Mouse (Mus musculus) left cerebral cortex, postnatal 14 days (tissue): ENCODE data around the gene Cmss1. TPM values are rescaled to one million over a fixed set of nuclear protein-coding genes. Genes with fewer than 3 reads are reported as not detected.

Source experiments
- DNase-seq, 2 experiments: peaks; one replicate each; pipeline ENCODE4 v3.0.0; 2021 to 2022; ENCODE audit warnings: low spot score in 2 of 2, mixed read lengths in 1 of 2
- intact Hi-C: fragments of 180-260 bp; cut with DNase I; formaldehyde crosslinking; loops from one replicate; pipeline ENCODE4 v1.15.1; 2025
- total RNA-seq, 2 experiments: library from RNA; stranded (reverse); gene quantifications; 2 replicates each; pipeline ENCODE4 v1.2.3; 2021

Cmss1 gene
- total RNA-seq, 2 experiments from 2014 or later, result 14.2 to 17.0 TPM

DNA sequence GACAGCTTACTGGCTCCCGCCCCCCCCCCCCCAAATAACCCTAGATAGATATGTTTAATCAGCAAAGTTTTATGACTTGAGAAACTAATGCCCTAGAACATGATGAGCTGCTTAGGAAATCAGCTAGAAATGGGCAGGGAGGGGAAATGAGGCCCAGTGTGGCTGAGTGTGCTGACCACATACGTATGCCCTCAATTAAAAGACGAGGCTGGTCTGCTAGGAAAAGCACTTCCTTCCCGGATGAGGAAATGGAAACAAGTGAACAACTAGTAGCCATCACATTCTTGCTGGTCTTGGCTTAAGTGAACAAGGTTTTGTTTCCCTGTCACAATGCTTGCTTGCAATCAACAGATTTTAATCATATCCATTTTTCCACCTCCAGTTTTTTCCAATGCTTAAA is 76.1 kb downstream of the Cmss1 start:
- intact Hi-C loops, result no loop called here
- no peak for DNase-seq

DNA sequence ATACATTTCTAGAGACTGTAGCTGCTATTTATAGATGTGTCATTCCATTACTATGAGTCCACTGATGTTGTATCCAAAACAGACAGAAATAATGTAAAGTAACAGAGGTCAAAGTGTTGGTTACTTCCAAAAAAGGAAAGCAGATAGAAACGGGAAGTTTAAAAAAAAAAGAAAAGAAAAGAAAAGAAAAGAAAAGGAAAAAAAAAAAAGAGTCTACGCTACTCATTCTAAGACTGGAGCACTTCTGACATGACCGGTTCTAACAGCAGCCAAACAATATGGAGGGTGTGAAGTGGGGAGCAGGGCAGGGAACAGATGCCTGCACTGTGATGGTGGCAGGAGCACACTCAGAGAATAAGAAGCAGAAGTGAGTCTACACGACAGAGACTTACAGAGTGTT is 78.2 kb downstream of the Cmss1 start:
- intact Hi-C loops, result no loop called here
- DNase-seq, result no peak

DNA sequence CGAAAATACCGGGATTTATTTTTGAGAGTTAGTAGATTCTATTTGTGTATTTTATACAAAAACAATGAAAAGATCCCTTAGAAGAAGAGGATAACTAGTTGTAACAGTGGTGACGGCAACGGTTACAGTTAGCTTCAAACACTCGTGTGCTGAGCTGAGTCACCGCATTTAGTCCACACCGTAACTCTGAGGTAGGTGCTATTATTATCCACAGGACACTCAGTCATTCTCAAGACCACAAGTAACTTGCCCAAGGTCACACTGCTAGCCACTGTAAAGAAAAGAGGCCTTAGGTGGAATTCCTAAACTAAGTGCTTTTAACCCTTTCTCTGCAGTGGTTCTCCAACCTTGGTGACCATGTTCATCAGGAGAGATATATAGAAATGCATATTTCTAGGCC is 79.8 kb downstream of the Cmss1 start:
- DNase-seq, result no peak

DNA sequence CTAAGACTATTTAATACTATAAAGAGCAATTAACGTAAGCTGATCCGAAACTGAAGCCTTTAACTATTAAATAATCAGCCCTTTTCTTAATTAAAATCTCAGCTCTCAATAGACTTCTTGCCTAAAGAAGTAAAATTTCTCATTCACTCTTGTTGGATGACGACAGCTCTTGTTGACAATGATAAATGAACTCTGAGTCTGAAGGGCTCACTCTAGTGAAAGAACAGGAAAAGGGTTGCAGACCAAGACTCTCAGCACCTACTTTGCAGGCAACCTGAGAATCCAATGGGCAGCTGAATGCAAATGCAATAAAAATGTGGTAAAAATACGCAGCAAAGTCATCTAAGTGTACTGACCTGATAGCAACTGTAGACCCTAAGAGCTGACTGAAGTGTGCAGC is 81.2 kb downstream of the Cmss1 start:
- intact Hi-C loops, result no loop called here
- DNase-seq, result no peak

More for the DNA sequence above, 79.8 kb downstream of the Cmss1 start:
- intact Hi-C loops, result no loop called here

DNA sequence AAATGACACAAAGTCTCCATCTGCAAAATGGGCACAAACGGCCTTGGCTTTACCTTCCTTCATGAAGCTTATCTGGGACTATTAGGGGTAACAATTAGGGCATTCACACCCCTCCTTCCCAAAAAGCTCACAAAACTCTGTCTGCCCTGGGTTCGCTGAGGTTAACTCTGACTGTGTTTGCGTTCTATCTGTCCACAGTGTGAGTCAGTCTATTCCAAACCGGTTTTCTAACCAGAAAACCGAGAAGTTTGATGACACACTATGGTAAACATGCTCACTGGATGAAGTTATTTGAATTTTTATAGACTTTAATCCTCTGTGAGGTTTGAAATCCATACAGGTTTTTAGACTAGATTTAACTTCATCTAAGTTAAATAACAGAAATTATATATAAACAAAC is 81.6 kb downstream of the Cmss1 start:
- no peak for DNase-seq

DNA sequence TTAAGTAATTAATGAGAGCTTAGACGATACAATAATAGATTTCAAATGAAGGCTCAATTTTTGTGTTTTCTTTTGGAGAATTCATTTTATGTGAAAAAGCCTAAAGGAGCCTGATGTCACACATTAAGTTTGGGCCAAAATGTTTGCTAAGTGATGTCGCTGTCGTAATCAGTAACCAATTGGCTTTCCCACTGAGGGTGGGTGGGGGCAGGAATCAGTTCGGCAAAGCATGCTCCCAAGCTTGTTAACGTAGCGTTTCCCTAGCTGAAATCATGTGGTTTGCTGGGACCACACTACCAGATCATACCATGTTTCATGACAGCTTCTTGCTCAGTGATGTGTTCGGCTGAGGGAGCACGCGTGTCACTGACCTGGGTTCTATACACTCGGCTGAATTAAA is 91.0 kb downstream of the Cmss1 start:
- intact Hi-C loops, result no loop called here
- DNase-seq, result no peak

More for the DNA sequence above, 81.6 kb downstream of the Cmss1 start:
- intact Hi-C loops, result no loop called here

DNA sequence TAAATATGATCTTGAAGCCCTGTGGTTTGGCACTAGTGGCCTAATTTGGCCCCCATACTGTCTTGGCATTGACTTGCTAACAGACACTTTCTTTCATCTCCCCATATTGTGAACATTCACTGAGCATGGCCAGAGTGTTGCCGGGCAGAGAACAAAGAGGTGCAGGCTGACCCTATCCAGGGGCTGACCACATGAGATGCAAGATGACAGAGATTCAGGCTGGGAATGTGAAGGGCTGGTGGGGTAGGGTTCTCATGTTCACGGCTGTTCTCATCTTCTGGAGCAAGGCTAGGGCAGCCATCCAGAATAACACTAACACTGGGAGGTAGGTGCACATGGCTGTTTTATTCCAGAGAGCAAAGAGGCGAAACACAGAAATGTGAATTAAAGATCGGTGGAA is 92.3 kb downstream of the Cmss1 start:
- no peak for DNase-seq
- intact Hi-C loops, result no loop called here

DNA sequence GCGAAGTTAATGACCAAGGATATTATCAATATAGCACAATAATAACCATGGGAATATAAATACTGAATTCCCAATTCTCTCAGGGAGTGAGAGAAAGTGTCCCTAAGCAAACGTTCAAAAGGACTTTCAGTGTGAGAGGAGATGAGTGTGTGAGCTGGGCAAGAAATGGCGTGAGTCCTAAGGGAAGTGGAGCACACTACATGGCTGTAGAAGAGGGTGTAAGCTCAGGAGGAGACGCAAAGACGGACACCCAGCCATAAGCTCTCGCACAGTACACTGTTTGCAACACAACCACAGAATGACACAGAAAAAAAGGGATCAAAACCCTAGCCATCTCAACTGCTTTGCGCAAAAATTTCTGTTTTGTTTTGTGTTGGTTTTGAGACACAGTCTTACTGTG is 93.1 kb downstream of the Cmss1 start:
- DNase-seq, result no peak
- intact Hi-C loops, result no loop called here

DNA sequence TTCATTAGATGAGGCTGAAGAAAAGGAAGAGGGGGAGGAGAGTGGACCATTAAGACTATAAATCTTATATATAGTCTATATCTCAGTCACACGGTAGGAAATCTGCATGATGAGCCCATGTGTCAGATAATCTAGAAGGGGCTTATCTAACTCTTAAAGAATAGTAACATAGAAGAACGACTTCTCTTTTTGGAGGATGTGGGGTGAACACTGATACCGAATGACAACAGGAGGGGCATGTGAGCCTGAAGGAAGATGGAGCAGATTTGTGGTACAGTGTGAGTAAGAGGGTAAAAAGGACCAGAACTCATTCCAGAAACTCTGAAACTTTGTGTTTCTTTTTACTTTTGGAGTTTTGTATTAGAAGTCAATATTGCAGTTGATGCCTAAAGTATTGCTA is 97.6 kb downstream of the Cmss1 start:
- intact Hi-C loops, result no loop called here
- DNase-seq, result no peak

DNA sequence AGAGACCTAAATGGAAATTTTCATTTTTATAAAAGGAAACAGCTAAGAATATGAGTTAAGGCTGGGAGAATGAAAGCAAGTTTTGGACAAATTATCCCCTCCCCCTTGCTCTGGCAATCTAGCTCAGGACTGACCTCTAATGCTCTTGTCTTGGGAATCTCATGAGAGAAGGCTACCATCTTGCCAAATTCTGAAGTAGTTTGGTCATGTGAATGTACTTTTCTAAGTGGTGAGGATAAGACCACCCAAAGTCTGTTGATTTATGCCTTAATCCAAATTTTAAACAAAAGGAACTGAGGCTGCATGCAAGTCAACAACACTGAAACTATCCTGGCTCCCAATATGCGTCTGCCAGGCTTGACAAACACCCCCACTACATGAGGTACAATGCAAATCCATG is 98.3 kb downstream of the Cmss1 start:
- DNase-seq, result no peak
- intact Hi-C loops, result no loop called here

DNA sequence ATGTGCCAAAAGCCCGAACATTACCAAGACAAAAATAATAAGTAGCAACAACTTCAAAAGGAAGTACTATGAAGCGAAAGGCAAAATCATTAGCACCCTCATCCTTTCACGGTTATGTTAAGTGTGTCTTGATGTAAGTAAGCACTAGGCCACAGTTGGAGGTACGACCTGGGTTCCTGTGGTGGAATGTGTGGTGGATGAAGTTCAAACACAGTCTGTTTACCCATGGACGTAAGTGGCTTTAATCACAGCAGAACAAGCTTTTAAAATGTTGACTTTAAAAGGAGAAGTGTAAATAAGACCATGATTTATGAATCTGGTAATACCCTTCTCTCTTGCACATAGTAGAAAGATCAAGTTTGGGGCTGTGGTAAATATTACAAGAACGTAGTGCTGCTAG is 100.5 kb downstream of the Cmss1 start:
- DNase-seq, result no peak
- intact Hi-C loops, result no loop called here

DNA sequence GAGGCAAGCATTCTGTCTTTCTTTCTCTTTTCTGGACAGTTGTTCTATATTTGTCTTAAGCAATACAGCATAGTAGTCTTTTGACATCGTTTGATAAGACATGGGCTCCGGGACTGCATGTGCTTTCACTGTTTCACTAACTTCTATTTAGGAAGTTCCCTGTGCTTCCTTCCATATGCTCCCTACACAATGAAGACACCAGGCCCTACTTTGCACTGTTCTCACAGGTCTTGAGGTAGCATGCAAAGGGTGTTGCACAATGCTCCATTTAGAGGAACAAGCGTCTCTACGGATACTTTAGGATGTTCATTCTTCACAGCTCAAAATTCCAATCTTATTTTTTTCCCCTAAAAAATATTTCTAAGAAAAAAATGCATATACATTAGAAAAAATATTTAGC is 101.9 kb downstream of the Cmss1 start:
- intact Hi-C loops, result no loop called here
- DNase-seq, result no peak

DNA sequence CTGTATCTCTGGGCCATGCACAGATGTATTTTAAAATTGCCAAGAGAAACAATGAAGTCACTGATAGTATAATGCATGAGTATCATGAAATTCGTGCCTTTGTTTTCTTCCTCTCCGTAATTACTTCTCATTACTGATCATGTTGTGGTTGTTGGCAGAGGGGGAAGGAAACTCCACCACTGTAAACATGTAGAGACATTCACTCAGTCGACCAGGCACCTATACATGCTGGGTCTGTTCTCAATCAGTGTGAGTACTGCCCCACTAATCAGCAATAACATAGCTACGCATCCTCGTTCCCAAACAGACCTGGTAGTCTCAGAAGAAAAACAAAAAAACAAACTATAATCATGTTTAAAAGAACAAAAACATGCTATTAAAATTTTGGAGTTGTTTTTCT is 103.9 kb downstream of the Cmss1 start:
- intact Hi-C loops, result no loop called here
- no peak for DNase-seq

DNA sequence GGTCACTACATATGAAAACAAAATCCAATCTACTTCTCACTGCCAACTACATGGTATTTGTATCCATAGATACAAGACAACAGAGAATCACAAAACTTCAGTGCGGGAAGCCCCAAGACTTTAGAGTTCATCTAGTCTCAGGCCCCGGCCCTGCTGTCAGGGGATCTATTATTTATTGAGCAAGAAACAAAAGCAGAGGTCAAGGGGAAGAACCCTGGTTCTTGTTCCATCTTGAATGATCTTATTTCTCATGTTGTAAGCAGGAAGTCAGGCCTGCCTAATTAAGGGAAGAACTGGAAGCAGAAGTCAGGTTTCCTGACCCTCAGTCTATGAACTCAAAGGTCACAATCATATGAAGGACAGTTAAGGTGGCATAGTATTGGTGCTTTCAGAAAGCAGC is 104.4 kb downstream of the Cmss1 start:
- intact Hi-C loops, result no loop called here
- DNase-seq, result no peak

DNA sequence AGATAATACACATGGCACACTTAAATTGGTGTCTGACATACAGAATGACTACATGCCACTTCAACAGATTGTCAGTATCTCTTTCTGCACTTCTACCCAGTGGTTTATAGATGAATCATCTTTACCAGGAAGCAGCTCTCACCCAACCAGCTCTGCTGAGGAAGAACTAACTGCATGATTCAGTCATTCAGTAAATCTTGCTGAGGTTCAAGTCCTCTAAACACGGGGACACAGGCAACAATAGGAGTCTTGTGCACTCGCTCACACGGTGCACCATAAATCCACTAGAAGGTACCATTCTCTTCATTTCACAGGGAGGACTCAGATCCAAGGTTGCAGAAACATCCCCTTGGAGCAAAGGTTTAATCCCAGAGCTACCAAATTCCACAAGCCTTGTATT is 105.8 kb downstream of the Cmss1 start:
- intact Hi-C loops, result no loop called here
- no peak for DNase-seq

DNA sequence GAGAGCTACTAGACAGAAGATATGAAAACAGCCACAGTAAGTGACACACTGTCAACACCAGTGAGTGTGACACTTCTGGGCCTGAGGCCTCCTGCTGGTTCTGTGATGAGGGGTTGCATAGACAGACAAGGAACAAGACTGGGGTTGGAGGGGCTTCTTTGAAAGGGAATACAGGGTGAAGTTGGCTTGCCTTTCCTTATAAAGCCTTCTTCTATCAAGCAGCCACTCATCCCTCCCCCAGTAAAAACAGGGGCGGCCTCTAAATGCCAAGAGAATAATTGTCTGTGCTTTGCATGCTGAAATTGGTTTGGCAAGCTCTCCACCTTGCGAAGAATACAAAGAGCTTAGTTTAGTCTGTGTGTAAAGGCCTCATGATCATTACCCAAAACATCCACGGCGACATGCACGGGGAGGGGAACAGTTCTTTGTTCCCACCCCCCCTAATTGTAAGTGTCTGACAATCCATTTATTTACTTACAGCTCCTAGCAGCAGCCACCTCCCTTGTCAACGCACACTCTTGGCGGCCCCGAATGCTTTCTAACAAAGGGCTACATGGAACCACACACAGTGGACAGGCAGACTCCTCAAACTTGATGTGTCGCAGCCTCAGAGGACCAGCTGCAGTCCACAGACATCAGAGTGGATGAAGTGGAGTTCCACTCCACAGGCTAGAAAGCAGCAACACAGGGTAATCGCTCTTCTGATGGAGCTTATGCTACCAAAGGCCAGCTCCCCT is 110.1 kb downstream of the Cmss1 start:
- peak; percentile 13 to 48 for DNase-seq
- intact Hi-C loops, result no loop called here

DNA sequence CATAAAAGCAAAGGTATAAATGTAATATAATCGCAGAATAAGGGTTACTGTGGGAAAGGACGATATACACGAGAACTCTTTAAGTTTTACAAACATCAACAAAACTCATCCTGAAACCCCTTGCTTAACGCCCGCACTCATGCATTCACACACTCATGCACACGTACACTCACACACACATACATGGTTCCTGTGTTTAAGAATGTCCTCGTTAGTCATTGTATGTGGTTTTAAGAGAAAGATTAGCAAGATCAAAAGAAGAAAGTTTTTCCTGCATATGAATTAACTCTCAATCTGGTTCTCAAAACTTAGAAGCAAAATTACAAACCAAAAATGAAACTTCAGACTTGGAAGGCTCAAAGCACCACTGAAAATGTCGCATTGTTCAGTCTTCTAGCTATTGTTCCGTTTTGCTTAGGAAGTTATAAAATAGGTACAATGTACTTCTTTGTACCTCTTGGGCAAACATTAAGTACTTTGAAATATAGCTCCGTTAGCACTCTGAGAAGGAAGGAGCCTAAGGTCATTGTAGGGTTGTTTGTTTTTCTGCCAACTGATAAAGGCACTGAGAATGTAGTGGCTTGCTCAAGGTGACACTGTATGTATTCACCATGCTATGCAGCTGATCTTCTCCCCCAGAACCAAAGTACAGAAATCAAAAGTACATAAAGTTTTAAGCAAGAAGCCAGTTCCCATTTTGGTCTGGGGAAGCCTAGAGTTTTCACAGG is 111.0 kb downstream of the Cmss1 start:
- no peak for DNase-seq
- intact Hi-C loops, result no loop called here

DNA sequence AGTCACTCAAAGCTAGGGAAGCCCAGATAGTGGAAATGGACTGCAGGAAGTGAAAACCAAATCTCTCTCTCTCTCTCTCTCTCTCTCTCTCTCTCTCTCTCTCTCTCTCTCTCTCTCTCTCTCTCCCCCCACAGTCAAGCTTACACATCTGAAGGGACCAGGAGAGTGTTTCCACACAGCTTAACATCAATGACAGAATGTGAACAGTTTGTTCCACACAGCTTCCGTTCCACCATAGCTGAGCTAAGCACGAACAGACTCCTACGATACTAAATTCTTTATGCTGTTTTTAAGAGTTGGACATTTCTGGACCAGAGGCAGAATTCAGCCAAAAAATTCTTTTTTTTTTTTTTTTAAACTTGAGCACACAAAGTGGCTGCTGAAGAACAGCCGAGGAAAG is 114.8 kb downstream of the Cmss1 start:
- DNase-seq, result no peak

DNA sequence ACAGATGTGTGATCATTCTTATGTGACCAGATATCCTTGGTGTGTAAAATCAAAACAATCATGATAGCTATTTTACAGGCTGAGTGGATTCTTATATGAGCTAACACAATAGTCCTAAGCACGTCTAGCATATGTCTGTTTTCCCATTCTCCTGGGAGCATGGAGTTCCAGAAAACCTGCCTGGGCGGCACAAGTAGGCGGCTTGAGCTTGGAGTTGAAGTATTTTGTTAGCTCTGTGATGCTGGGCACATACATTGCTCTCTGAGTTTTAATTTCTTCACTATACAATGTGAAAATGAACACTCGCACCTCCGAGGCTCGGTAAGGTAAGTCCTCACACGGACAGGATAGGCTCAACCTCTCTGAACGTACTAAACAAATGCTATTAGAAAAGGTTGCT is 116.0 kb downstream of the Cmss1 start:
- intact Hi-C loops, result no loop called here
- DNase-seq, result no peak

More for the DNA sequence above, 114.8 kb downstream of the Cmss1 start:
- intact Hi-C loops, result no loop called here

DNA sequence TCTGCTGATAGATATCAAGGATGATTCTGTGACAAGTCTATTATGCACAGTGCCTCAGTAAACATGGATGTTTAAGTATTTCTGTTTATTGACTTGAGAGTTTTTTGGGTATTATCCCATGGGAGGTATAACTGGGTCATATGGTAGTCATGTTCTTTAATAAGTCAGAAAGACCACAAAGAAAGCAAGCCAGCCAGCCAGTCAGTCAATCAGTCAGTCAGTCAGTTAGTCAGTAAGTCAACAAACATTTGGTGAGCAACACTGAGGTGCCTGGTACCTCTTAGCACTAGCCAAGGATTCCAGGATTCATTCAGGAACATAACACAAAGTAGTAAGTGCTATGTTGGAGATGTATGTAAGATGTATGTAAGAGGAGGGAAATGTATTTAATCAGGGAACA is 118.0 kb downstream of the Cmss1 start:
- intact Hi-C loops, result no loop called here
- DNase-seq, result no peak

DNA sequence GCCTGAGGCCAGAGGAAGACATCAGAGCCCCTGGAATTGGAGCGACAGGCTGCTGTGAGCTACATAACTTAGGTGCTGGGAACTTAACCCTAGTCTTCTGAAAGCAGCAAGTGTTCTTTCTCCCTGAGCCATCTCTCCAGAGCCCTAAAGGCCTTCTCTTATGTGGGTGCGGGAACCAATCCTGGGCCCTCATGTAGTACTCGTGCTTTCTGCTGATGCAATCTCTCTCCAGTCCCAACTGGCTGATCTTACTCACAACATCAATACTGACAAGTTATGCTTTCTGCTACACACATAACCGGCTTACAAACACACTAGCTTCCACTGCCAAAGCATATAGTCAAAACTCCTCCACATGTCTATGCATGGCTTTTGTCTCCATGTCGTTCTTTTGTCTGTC is 120.4 kb downstream of the Cmss1 start:
- no peak for DNase-seq
- intact Hi-C loops, result no loop called here
